Mouse (Mus musculus): Measurements from ENCODE around the gene Nid2. TPM values are rescaled to one million over a fixed set of nuclear protein-coding genes. Genes with fewer than 3 reads are reported as not detected.

The Nid2 gene
- polyA plus RNA-seq, 1 experiment = 10.4 TPM

DNA sequence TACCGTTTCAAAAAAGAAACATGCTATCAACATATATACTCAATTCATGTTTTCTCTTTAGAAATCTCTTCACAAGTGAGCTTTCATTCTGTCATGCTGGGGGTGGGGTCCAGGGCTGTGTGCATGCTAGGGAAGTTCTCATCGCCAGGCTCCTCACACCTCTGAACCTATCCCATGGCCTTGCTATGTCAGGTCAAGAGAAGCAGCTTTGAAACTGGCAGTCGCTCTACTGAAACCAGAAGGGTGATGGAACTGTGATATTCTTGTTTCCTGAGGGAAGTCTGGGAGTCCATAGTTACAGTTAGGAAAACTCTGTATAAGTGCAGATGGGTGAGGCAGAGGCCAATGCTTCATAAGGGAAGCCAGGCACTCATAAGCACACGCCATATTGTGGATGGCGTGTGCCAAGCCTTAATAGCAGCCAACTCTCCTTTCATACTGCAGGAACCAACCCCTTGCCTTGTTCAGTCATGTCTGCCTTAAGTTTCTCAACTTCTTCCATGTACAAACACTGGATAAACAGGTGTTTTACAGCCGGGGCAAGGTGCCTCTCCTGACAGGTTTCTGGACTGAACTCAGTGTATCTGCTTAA, 10.8 kb upstream of the Nid2 start:
- H3K4me3 ChIP-seq (replicated peaks; ENCODE audit: extremely low read depth, low read depth, low read length) = no peak overlapping the region
- WGBS = 83% methylated on average over 6 of the region's 6 CpGs
- no peak for DNase-seq
- no peaks in the 10 kb centered on the region for H3K4me1 ChIP-seq (ENCODE audit: control insufficient read depth, insufficient read depth, low read length)
- TF ChIP-seq CTCF (IDR thresholded peaks at IDR 0.05; ENCODE audit: insufficient read depth, low read length) = no peak
- no peak for TF ChIP-seq POLR2A (IDR thresholded peaks at IDR 0.05; ENCODE audit: borderline replicate concordance, extremely low read depth, low read depth, low read length)

- TF ChIP-seq CTCF (IDR thresholded peaks at IDR 0.05; ENCODE audit: insufficient read depth, low read length) (no peak), POLR2A (IDR thresholded peaks at IDR 0.05; ENCODE audit: borderline replicate concordance, extremely low read depth, low read depth, low read length) (no peak)
- no peak overlapping the region for H3K4me3 ChIP-seq (replicated peaks; ENCODE audit: extremely low read depth, low read depth, low read length)
- WGBS = 73% methylated on average over 5 of the region's 5 CpGs
- no peak for DNase-seq
- H3K4me1 ChIP-seq (ENCODE audit: control insufficient read depth, insufficient read depth, low read length) = no peaks in the 10 kb centered on the region
These were observed 6.2 kb upstream of the Nid2 start for GRCm38 (mm10) chr14:19744876-19745275.

DNA sequence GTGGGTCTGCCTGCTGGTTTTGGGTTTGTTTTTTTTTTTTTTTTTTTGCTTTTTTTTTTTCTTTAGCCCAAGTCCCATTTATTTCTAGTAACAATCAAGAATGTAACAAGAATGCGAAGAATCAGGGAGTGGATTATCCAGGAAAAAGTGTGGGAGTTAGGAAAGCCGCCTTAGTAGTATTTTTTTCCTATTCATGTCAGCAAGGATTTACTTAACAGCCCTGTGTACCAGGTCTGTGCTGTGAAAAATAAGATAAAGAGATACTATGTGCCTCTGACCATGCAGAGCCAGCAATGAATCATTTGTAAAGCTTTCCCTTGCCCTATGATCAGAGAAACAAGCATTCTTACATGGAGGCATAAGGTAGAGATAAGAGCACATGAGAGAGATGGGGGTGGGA, 4.8 kb upstream of the Nid2 start:
- no peak for DNase-seq
- TF ChIP-seq CTCF (IDR thresholded peaks at IDR 0.05; ENCODE audit: insufficient read depth, low read length) (no peak), POLR2A (IDR thresholded peaks at IDR 0.05; ENCODE audit: borderline replicate concordance, extremely low read depth, low read depth, low read length) (no peak)
- 73% methylated on average over 2 of the region's 2 CpGs for WGBS
- no peak overlapping the region for H3K4me3 ChIP-seq (replicated peaks; ENCODE audit: extremely low read depth, low read depth, low read length)
- no peaks in the 10 kb centered on the region for H3K4me1 ChIP-seq (ENCODE audit: control insufficient read depth, insufficient read depth, low read length)

GRCm38 (mm10) chr14:19746731-19747130, 4.3 kb upstream of the Nid2 start:
- no peak for TF ChIP-seq CTCF (IDR thresholded peaks at IDR 0.05; ENCODE audit: insufficient read depth, low read length)
- no peak for TF ChIP-seq POLR2A (IDR thresholded peaks at IDR 0.05; ENCODE audit: borderline replicate concordance, extremely low read depth, low read depth, low read length)
- H3K4me3 ChIP-seq (replicated peaks; ENCODE audit: extremely low read depth, low read depth, low read length) = no peak overlapping the region
- no peak for DNase-seq
- no peaks in the 10 kb centered on the region for H3K4me1 ChIP-seq (ENCODE audit: control insufficient read depth, insufficient read depth, low read length)
- 81% methylated on average over 2 of the region's 2 CpGs for WGBS

DNA sequence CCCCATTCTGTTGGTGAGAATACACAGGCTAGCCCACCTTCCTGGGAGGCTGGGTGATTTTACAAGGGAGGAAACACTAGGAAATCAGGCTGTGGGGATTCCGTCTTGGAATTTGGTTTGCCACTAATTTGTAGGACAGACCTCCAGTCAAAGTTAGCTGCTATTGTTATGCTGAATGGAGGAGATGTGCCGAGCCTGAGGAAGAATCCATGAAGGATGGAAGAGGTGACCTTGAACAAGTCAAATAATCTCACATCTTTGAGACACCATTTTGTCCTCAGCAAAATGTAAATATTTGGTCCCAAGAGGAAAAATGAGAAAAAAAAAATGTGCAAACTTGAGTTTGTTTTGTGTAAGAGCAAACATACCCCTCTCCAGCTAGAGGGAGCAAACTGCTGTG, 1.3 kb upstream of the Nid2 start:
- TF ChIP-seq POLR2A (IDR thresholded peaks at IDR 0.05; ENCODE audit: borderline replicate concordance, extremely low read depth, low read depth, low read length) = no peak
- no peak for TF ChIP-seq CTCF (IDR thresholded peaks at IDR 0.05; ENCODE audit: insufficient read depth, low read length)
- Histone ChIP-seq H3K4me1 (ENCODE audit: control insufficient read depth, insufficient read depth, low read length) (peaks cover 3% of the 10 kb centered on the region; the same call in 1 of the 2 replicates), H3K4me3 (replicated peaks; ENCODE audit: extremely low read depth, low read depth, low read length) (no peak overlapping the region)
- no peak for DNase-seq
- WGBS = 80% methylated on average over 2 of the region's 2 CpGs

GRCm38 (mm10) chr14:19750411-19751024, 547 bp upstream of the Nid2 start:
- Histone ChIP-seq H3K4me3 (replicated peaks; ENCODE audit: extremely low read depth, low read depth, low read length) (peak overlapping the region; percentile 42), H3K4me1 (ENCODE audit: control insufficient read depth, insufficient read depth, low read length) (peaks cover 3% of the 10 kb centered on the region; the same call in 1 of the 2 replicates)
- no peak for TF ChIP-seq CTCF (IDR thresholded peaks at IDR 0.05; ENCODE audit: insufficient read depth, low read length)
- TF ChIP-seq POLR2A (IDR thresholded peaks at IDR 0.05; ENCODE audit: borderline replicate concordance, extremely low read depth, low read depth, low read length) = no peak
- WGBS = 9% methylated on average over 26 of the region's 26 CpGs
- DNase-seq = no peak

GRCm38 (mm10) chr14:19752276-19752675, 1.2 kb downstream of the Nid2 start:
- no peak overlapping the region for H3K4me3 ChIP-seq (replicated peaks; ENCODE audit: extremely low read depth, low read depth, low read length)
- DNase-seq = no peak
- peaks cover 3% of the 10 kb centered on the region; the same call in 1 of the 2 replicates for H3K4me1 ChIP-seq (ENCODE audit: control insufficient read depth, insufficient read depth, low read length)
- 13% methylated on average over 21 of the region's 21 CpGs for WGBS
- no peak for TF ChIP-seq POLR2A (IDR thresholded peaks at IDR 0.05; ENCODE audit: borderline replicate concordance, extremely low read depth, low read depth, low read length)
- TF ChIP-seq CTCF (IDR thresholded peaks at IDR 0.05; ENCODE audit: insufficient read depth, low read length) = no peak

- peak; percentile 29 for DNase-seq
- WGBS = 58% methylated on average over 10 of the region's 10 CpGs
- no peaks in the 10 kb centered on the region for H3K4me1 ChIP-seq (ENCODE audit: control insufficient read depth, insufficient read depth, low read length)
- TF ChIP-seq POLR2A (IDR thresholded peaks at IDR 0.05; ENCODE audit: borderline replicate concordance, extremely low read depth, low read depth, low read length) = no peak
- TF ChIP-seq CTCF (IDR thresholded peaks at IDR 0.05; ENCODE audit: insufficient read depth, low read length) = no peak
- no peak overlapping the region for H3K4me3 ChIP-seq (replicated peaks; ENCODE audit: extremely low read depth, low read depth, low read length)
These were observed 8.5 kb downstream of the Nid2 start for GRCm38 (mm10) chr14:19759277-19760193.

- no peak for DNase-seq
- WGBS = 62% methylated on average over 7 of the region's 7 CpGs
- Histone ChIP-seq H3K4me3 (replicated peaks; ENCODE audit: extremely low read depth, low read depth, low read length) (no peak overlapping the region), H3K4me1 (ENCODE audit: control insufficient read depth, insufficient read depth, low read length) (no peaks in the 10 kb centered on the region)
- no peak for TF ChIP-seq CTCF (IDR thresholded peaks at IDR 0.05; ENCODE audit: insufficient read depth, low read length)
- TF ChIP-seq POLR2A (IDR thresholded peaks at IDR 0.05; ENCODE audit: borderline replicate concordance, extremely low read depth, low read depth, low read length) = no peak
These were observed 9.7 kb downstream of the Nid2 start for GRCm38 (mm10) chr14:19760721-19761120.

Data from lung, adult 2 months (tissue).